ENCODE assay signal across 30 mouse cellular contexts in the genomic region with DNA sequence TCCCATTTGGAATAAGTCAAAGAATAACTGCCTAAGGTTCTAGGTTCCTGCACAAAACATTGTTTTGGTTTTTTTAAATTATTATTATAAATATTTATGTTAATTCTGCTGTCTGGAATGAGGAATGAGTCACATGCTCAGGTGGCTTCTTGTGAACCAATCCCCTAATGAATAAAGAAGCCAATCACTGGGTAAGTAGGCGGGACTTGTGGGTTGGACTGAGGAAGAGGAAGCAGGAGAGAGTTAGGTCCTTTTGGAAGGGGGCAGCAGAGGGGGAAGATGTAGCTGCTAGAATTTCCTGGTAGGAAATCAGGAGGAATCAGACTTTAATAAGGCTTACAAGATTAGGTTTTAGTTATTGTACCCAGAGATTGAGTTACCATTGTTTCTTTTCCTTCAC. TPM values are rescaled to one million over a fixed set of nuclear protein-coding genes. Genes with fewer than 3 reads are reported as not detected.
A peak's percentile ranks its signal among the peaks of the same experiment; 100 is the strongest.
DNase-seq lines count a peak whose midpoint lies in the region; ATAC-seq and TF ChIP-seq lines count a peak whose summit lies in the region.
"Had no signal": no experiment of that assay in that cellular context is flagged by ENCODE, and none has a peak within 500 bp of the region (broad histone marks: within the 10 kb centered on the region; RNA-seq: fewer than 3 reads in every experiment).

No protein-coding gene starts in this region.

- TF ChIP-seq EP300 in CH12.LX (IDR thresholded peaks at IDR 0.05; ENCODE audit: low read length) = no peak
- TF ChIP-seq EP300 in ES-Bruce4 (IDR thresholded peaks at IDR 0.05; ENCODE audit: insufficient read depth, low read depth, low read length) = no peak

- no peak overlapping the region for H3K4me2 ChIP-seq in kidney, embryonic 15.5 days
- no peak overlapping the region for H3K4me2 ChIP-seq in CH12.LX (ENCODE audit: insufficient read depth, low read depth, poor library complexity, severe bottlenecking)
- H3K4me2 ChIP-seq: embryonic facial prominence, embryonic 13.5 days; forebrain, embryonic 13.5 days; heart, embryonic 11.5 days; limb, embryonic 15.5 days; midbrain, embryonic 15.5 days; neural tube, embryonic 15.5 days; stomach, embryonic 15.5 days had no signal

- DNase-seq in kidney, adult 2 months = no peak
- peak; percentile 74 for DNase-seq in CH12.LX (ENCODE audit: extremely low read depth)
- peak; percentile 71 for DNase-seq in ZHBTc4 (ENCODE audit: low read depth, low spot score)
- DNase-seq in adrenal gland, adult 18-20 months (ENCODE audit: low spot score in 2 of 2) = no peak
- DNase-seq in cerebellum, adult 9-11 months = no peak
- no peak for DNase-seq in cerebellum, adult 9-10 months
- DNase-seq: cerebellum, postnatal 10 days; gastrocnemius, postnatal 10 days; heart, postnatal 14 days; kidney, adult 18-20 months; kidney, postnatal 4 days; layer of hippocampus, postnatal 36 days; retina, postnatal 1 day; right cerebral cortex, postnatal 25 days had no signal

- no peak overlapping the region for H3K9ac ChIP-seq in kidney, embryonic 15.5 days
- no peak overlapping the region for H3K9ac ChIP-seq in CH12.LX (ENCODE audit: insufficient read depth, low read depth)
- peak overlapping the region; percentile 88 for H3K9ac ChIP-seq in ES-Bruce4 (ENCODE audit: low read depth, poor library complexity, severe bottlenecking)
- H3K9ac ChIP-seq: embryonic facial prominence, embryonic 13.5 days; forebrain, embryonic 13.5 days; limb, embryonic 15.5 days; midbrain, embryonic 15.5 days; neural tube, embryonic 15.5 days; stomach, embryonic 15.5 days had no signal

- no peak for ATAC-seq in kidney, embryonic 15.5 days (replicated peaks; ENCODE audit: low FRiP score)
- ATAC-seq: forebrain, embryonic 13.5 days; hindbrain, embryonic 16.5 days; lung, postnatal 0 days; midbrain, embryonic 15.5 days had no signal

- dilution Hi-C loops in CH12.LX (cut with MboI; ENCODE audit: extremely low pct_ligation_motif_present, extremely low pct_unique_long_range_greater_than_20kb, low sequenced_read_pairs) = no loop called here

- H3K27ac ChIP-seq in kidney, embryonic 15.5 days = 0 out of 2 replicates have a peak overlapping the region, but pooled peaks have one; percentile 22
- no peak overlapping the region for H3K27ac ChIP-seq in kidney, adult 2 months (ENCODE audit: insufficient read depth, low read depth, low read length)
- no peak overlapping the region for H3K27ac ChIP-seq in CH12.LX (ENCODE audit: insufficient read depth, low read depth)
- H3K27ac ChIP-seq in ES-Bruce4 (ENCODE audit: insufficient read depth, low read length) = peak overlapping the region; percentile 57
- H3K27ac ChIP-seq: embryonic facial prominence, embryonic 13.5 days; forebrain, embryonic 13.5 days; kidney, postnatal 0 days; limb, embryonic 10.5 days; limb, embryonic 15.5 days; macrophage; midbrain, embryonic 10.5 days; midbrain, embryonic 15.5 days; neural tube, embryonic 15.5 days; stomach, embryonic 15.5 days had no signal

- TF ChIP-seq RAD21 in CH12.LX (IDR thresholded peaks at IDR 0.05; ENCODE audit: low read depth, low read length) = no peak

- no peak overlapping the region for H3K4me3 ChIP-seq in kidney, embryonic 15.5 days (replicated peaks)
- no peak overlapping the region for H3K4me3 ChIP-seq in kidney, adult 2 months (ENCODE audit: insufficient read depth, low read depth, low read length)
- peak overlapping the region; percentile 34 to 60 (median 40) for H3K4me3 ChIP-seq in CH12.LX (replicated peaks in 1 of 3; ENCODE audit: low read depth in 2 of 3, low read length in 2 of 3, poor library complexity in 1 of 3)
- H3K4me3 ChIP-seq in ES-Bruce4 (ENCODE audit: low read depth, low read length) = peak overlapping the region; percentile 79
- H3K4me3 ChIP-seq: embryonic facial prominence, embryonic 13.5 days; forebrain, embryonic 13.5 days; limb, embryonic 10.5 days; limb, embryonic 15.5 days; midbrain, embryonic 10.5 days; midbrain, embryonic 15.5 days; neural tube, embryonic 15.5 days; stomach, embryonic 15.5 days had no signal

- no peak for TF ChIP-seq POLR2A in kidney, adult 2 months (IDR thresholded peaks at IDR 0.05; ENCODE audit: low read depth, low read length)
- TF ChIP-seq POLR2A in CH12.LX (IDR thresholded peaks at IDR 0.05; ENCODE audit: low read depth, low read length) (no peak), ES-Bruce4 (IDR thresholded peaks at IDR 0.05; ENCODE audit: insufficient read depth, low read length) (peak; percentile 52)

- H3K4me1 ChIP-seq in kidney, embryonic 15.5 days = peaks cover 9% of the 10 kb centered on the region; the same call in 1 of the 2 replicates
- H3K4me1 ChIP-seq in kidney, adult 2 months (ENCODE audit: control insufficient read depth, insufficient read depth, low read length) = peaks cover 4% of the 10 kb centered on the region
- H3K4me1 ChIP-seq in CH12.LX (ENCODE audit: control insufficient read depth in 1 of 2, insufficient read depth in 2 of 2) (peaks cover 0 to 28% of the 10 kb centered on the region in 2 experiments; a peak in 2 of 4 replicates), ES-Bruce4 (ENCODE audit: control insufficient read depth, insufficient read depth, low read length) (peaks cover 1% of the 10 kb centered on the region)
- H3K4me1 ChIP-seq: embryonic facial prominence, embryonic 13.5 days; midbrain, embryonic 10.5 days; midbrain, embryonic 15.5 days; stomach, embryonic 15.5 days had no signal

- H3K27me3 ChIP-seq in kidney, embryonic 15.5 days = no peaks in the 10 kb centered on the region
- no peaks in the 10 kb centered on the region for H3K27me3 ChIP-seq in kidney, adult 2 months (replicated peaks; ENCODE audit: control insufficient read depth, insufficient read depth, low read length)
- no peaks in the 10 kb centered on the region for H3K27me3 ChIP-seq in CH12.LX (replicated peaks)
- no peaks in the 10 kb centered on the region for H3K27me3 ChIP-seq in ES-Bruce4 (ENCODE audit: control insufficient read depth, insufficient read depth, low read length, poor library complexity, severe bottlenecking)
- H3K27me3 ChIP-seq: embryonic facial prominence, embryonic 13.5 days; forebrain, embryonic 13.5 days; limb, embryonic 15.5 days; midbrain, embryonic 15.5 days; neural tube, embryonic 15.5 days; stomach, embryonic 15.5 days had no signal

- peaks cover 59% of the 10 kb centered on the region for H3K36me3 ChIP-seq in kidney, embryonic 15.5 days
- H3K36me3 ChIP-seq in kidney, adult 2 months (ENCODE audit: control insufficient read depth, insufficient read depth, low read length) = no peaks in the 10 kb centered on the region
- H3K36me3 ChIP-seq in CH12.LX (replicated peaks in 1 of 2; ENCODE audit: control insufficient read depth in 1 of 2, insufficient read depth in 1 of 2, low read length in 1 of 2) (peaks cover 13 to 53% of the 10 kb centered on the region in 2 experiments), ES-Bruce4 (ENCODE audit: control insufficient read depth, insufficient read depth, low read length, poor library complexity, severe bottlenecking) (peaks cover 25% of the 10 kb centered on the region)
- H3K36me3 ChIP-seq: midbrain, embryonic 15.5 days; neural tube, embryonic 15.5 days had no signal

- no peak for TF ChIP-seq CTCF in kidney, adult 2 months (conservative IDR thresholded peaks at IDR 0.05; ENCODE audit: insufficient read depth, insufficient read length, low read depth, low read length)
- TF ChIP-seq CTCF in CH12.LX (conservative IDR thresholded peaks at IDR 0.05 in 1 of 2, IDR thresholded peaks at IDR 0.05 in 1 of 2; ENCODE audit: low read depth in 2 of 2, low read length in 2 of 2) (no peak), ES-Bruce4 (IDR thresholded peaks at IDR 0.05; ENCODE audit: low read depth, low read length) (no peak)

- peaks cover 35% of the 10 kb centered on the region; the same call in 1 of the 2 replicates for H3K79me2 ChIP-seq in CH12.LX (replicated peaks; ENCODE audit: control insufficient read depth, extremely low read depth, insufficient read depth, poor library complexity, severe bottlenecking)

- 97% methylated on average over 1 of the region's 1 CpGs for WGBS in kidney, embryonic 15.5 days
- WGBS in kidney, adult 2 months = 100% methylated on average over 1 of the region's 1 CpGs

- H3K9me3 ChIP-seq in kidney, embryonic 15.5 days (replicated peaks) = no peaks in the 10 kb centered on the region
- H3K9me3 ChIP-seq in CH12.LX (replicated peaks; ENCODE audit: low read length) (no peaks in the 10 kb centered on the region), ES-Bruce4 (replicated peaks; ENCODE audit: control insufficient read depth, insufficient read depth, low read length, poor library complexity, severe bottlenecking) (no peaks in the 10 kb centered on the region)
- H3K9me3 ChIP-seq: embryonic facial prominence, embryonic 13.5 days; forebrain, embryonic 13.5 days; limb, embryonic 10.5 days; limb, embryonic 15.5 days; midbrain, embryonic 10.5 days; midbrain, embryonic 15.5 days; neural tube, embryonic 15.5 days; stomach, embryonic 15.5 days had no signal

- in situ Hi-C loops in CH12.LX (cut with MboI; ENCODE audit: low pct_ligation_motif_present, low pct_unique_long_range_greater_than_20kb, low sequenced_read_pairs) = no loop called here

TF ChIP-seq in CH12.LX, 34 proteins besides CTCF, POLR2A, EP300 and RAD21:
- TF ChIP-seq ETS1 (conservative IDR thresholded peaks at IDR 0.05; ENCODE audit: low read depth, low read length) = no peak
- TF ChIP-seq JUND (conservative IDR thresholded peaks at IDR 0.05; ENCODE audit: low read depth, low read length) = no peak
- TF ChIP-seq PAX5 (IDR thresholded peaks at IDR 0.05; ENCODE audit: low read length) = no peak
- 0 out of 2 replicates have a peak, but pooled peaks have one; percentile 22 for TF ChIP-seq ELF1 (IDR thresholded peaks at IDR 0.05; ENCODE audit: low read depth, low read length)
- TF ChIP-seq ZNF384 (IDR thresholded peaks at IDR 0.05; ENCODE audit: low read depth, low read length) = no peak

RNA-seq across cellular contexts. Expression of gene 4921524J17Rik, which starts 11.3 kb away (rescaled TPM):
- polyA plus RNA-seq in kidney, embryonic 15.5 days (2015; fragmentation: Nextera tagmentation; extraction: Ambion mirVana) = 42.8 and 46.2 TPM in 2 replicates
- polyA plus RNA-seq in kidney, adult 2 months (2012; rRNA removed) = 4.2 and 6.9 TPM in 2 replicates
- total RNA-seq in CH12.LX (2012; rRNA removed) (10.2 and 10.3 TPM in 2 replicates), CH12.LX (2014; rRNA removed) (25.1 and 25.2 TPM in 2 replicates)
- polyA plus RNA-seq in CH12.LX (2012; ENCODE audit: insufficient read length, low read depth) (28.8 and 36.5 TPM in 2 replicates), ES-Bruce4 (2011; ENCODE audit: insufficient read depth, insufficient read length, low read depth, missing spikeins) (56.8 and 57.7 TPM in 2 replicates)
- total RNA-seq in adrenal gland, adult 18-20 months (2021) = 10 to 100 TPM; 16.8 to 34.1 TPM

RNA-seq across cellular contexts. Expression of gene Mylk3, which starts 35.2 kb away (rescaled TPM):
- polyA plus RNA-seq in kidney, embryonic 15.5 days (2015; fragmentation: Nextera tagmentation; extraction: Ambion mirVana) = 1.7 and 2.4 TPM in 2 replicates
- 0.62 and 0.77 TPM in 2 replicates for polyA plus RNA-seq in kidney, adult 2 months (2012; rRNA removed)
- total RNA-seq in CH12.LX (2012; rRNA removed) (0.04 and 0.08 TPM in 2 replicates), CH12.LX (2014; rRNA removed) (0.07 TPM in 2 replicates)
- polyA plus RNA-seq in CH12.LX (2012; ENCODE audit: insufficient read length, low read depth) (not detected in 2 replicates), ES-Bruce4 (2011; ENCODE audit: insufficient read depth, insufficient read length, low read depth, missing spikeins) (0.58 TPM in 1 of 2 replicates, not detected in the other)
- under 1 TPM; 0.45 to 0.70 TPM for total RNA-seq in adrenal gland, adult 18-20 months (2021)
- polyA plus RNA-seq: C2C12 had no signal

Comparison
In these comparisons a context has a peak if more than half of its experiments do, and no peak if none do; other contexts are left out.
1. H3K27ac ChIP-seq: peak in kidney, embryonic 15.5 days (single experiment) and ES-Bruce4 (single experiment); none in kidney, adult 2 months (single experiment) and CH12.LX (single experiment).
2. H3K4me3 ChIP-seq: peak in CH12.LX (3 of 3) and ES-Bruce4 (single experiment); none in kidney, embryonic 15.5 days (single experiment) and kidney, adult 2 months (single experiment).
3. DNase-seq: peak in CH12.LX (single experiment) and ZHBTc4 (single experiment); none in kidney, adult 2 months (single experiment), adrenal gland, adult 18-20 months (0 of 2), cerebellum, adult 9-11 months (single experiment) and cerebellum, adult 9-10 months (single experiment).